Mouse (Mus musculus) limb, embryonic 14.5 days (tissue): ENCODE measurements around the gene Gfpt1. TPM values are rescaled to one million over a fixed set of nuclear protein-coding genes. Genes with fewer than 3 reads are reported as not detected.
A peak's percentile ranks its signal among the peaks of the same experiment; 100 is the strongest.
"Not testable (repeated sequence)": the region's sequence is repeated elsewhere in the genome, so short reads cannot be mapped to it uniquely, and the experiment has no call there.

Experiments used
- ATAC-seq: fragments of 200-750 bp; cut with Nextera tagmentation; 2 replicates; pipeline ENCODE4 v1.8.0; 2017; ENCODE audit warnings: low read depth, moderate number of reproducible peaks, moderate TSS enrichment; ENCODE audit not compliant: low FRiP score
- DNase-seq: peaks from one replicate; pipeline ENCODE4 v3.0.0-alpha.2; 2015; ENCODE audit warnings: low spot score
- H3K27ac ChIP-seq: fragments of 300-500 bp; sonication (generic); replicated peaks from 2 replicates; pipeline ENCODE4 v1.5.1; 2014; ENCODE audit warnings: low read depth, mild to moderate bottlenecking, low read length, moderate library complexity, mixed read lengths
- H3K27me3 ChIP-seq: fragments of 300-500 bp; sonication (generic); 2 replicates; pipeline ENCODE4 v1.6.1; 2014; ENCODE audit warnings: low read length, mixed read lengths; ENCODE audit not compliant: control insufficient read depth, insufficient read depth
- H3K36me3 ChIP-seq: fragments of 300-500 bp; sonication (generic); 2 replicates; pipeline ENCODE4 v1.6.1; 2014; ENCODE audit warnings: mild to moderate bottlenecking, low read length, moderate library complexity, mixed read lengths; ENCODE audit not compliant: control insufficient read depth, insufficient read depth
- H3K4me1 ChIP-seq: fragments of 300-500 bp; sonication (generic); 2 replicates; pipeline ENCODE4 v1.6.1; 2014; ENCODE audit warnings: antibody characterized with exemption, low read length, mixed read lengths; ENCODE audit not compliant: control insufficient read depth, insufficient read depth
- H3K4me2 ChIP-seq: fragments of 300-500 bp; sonication (generic); replicated peaks from 2 replicates; pipeline ENCODE4 v1.6.1; 2014; ENCODE audit warnings: low read depth, mild to moderate bottlenecking, low read length, moderate library complexity; ENCODE audit not compliant: severe bottlenecking
- H3K4me3 ChIP-seq: fragments of 300-500 bp; sonication (generic); replicated peaks from 2 replicates; pipeline ENCODE4 v1.5.1; 2014; ENCODE audit warnings: low read length
- H3K9ac ChIP-seq: fragments of 300-500 bp; sonication (generic); 2 replicates; pipeline ENCODE4 v1.6.1; 2014; ENCODE audit warnings: mild to moderate bottlenecking, low read depth, low read length, moderate library complexity; ENCODE audit not compliant: severe bottlenecking
- H3K9me3 ChIP-seq: fragments of 300-500 bp; sonication (generic); 2 replicates; pipeline ENCODE4 v1.6.1; 2016; ENCODE audit warnings: low read length; ENCODE audit not compliant: control insufficient read depth
- POLR2A ChIP-seq: fragments of 200-500 bp; IDR thresholded peaks from 2 replicates; pipeline ENCODE4 v1.8.0; 2012; ENCODE audit warnings: inconsistent platforms, mild to moderate bottlenecking, moderate library complexity, borderline replicate concordance; ENCODE audit not compliant: insufficient read depth, insufficient read length; ENCODE audit errors: extremely low read depth
- WGBS: fragments of 180-500 bp; shearing (Covaris S2); extraction: QIAGEN DNeasy Blood & Tissue Kit; methylation state at CpG from one replicate; pipeline ENCODE4 v1.1.7; 2014; 5-methylcytosine and 5-hydroxymethylcytosine counted together
- polyA plus RNA-seq, 2 experiments: library from polyadenylated mRNA; depleted of rRNA in 1 of 2; stranded (reverse) in 1 of 2; unstranded in 1 of 2; fragments of >200 nt; fragmentation: Nextera tagmentation in 1 of 2; extraction: Ambion mirVana in 1 of 2; gene quantifications; 2 replicates each; pipeline versions ENCODE4 v1.2.1 to v1.2.3; 2012 to 2014

Gfpt1 gene
- polyA plus RNA-seq, 2 experiments = 21.5 to 35.8 TPM

DNA sequence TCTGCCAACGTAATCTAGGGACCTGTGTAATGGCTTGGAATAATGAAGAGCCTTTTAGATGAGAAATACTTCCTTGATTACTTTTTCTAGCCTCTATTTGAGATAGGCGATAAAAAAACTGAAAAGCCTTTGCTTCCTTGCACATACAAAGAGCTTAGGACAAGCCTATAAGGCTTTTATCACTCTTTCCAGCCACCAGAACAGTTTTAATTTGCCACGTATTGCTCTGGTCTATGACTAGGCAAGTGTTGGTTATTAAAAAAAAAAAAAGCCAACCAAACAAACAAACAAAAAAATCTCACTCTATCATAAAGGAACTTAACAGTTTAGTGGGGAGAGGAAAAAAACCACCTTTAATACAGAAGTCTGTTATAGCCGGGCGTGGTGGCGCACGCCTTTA lies 1.2 kb upstream of the Gfpt1 start:
- H3K27ac ChIP-seq = peak overlapping the region; percentile 100
- no peaks in the 10 kb centered on the region for H3K36me3 ChIP-seq
- peak overlapping the region; percentile 66; the same call in 1 of the 2 replicates for H3K4me2 ChIP-seq
- no peak for ATAC-seq
- peak overlapping the region; percentile 93; the same call in 1 of the 2 replicates for H3K9ac ChIP-seq
- no peak for TF ChIP-seq POLR2A
- WGBS = 81% methylated on average over 7 of the region's 7 CpGs
- no peaks in the 10 kb centered on the region for H3K9me3 ChIP-seq
- H3K4me1 ChIP-seq = peaks cover 15% of the 10 kb centered on the region
- H3K4me3 ChIP-seq = peak overlapping the region; percentile 98; the same call in 1 of the 2 replicates
- H3K27me3 ChIP-seq = no peaks in the 10 kb centered on the region
- DNase-seq = no peak

- H3K27ac ChIP-seq = peak overlapping the region; percentile 100
- no peak for TF ChIP-seq POLR2A
- no peaks in the 10 kb centered on the region for H3K27me3 ChIP-seq
- H3K4me1 ChIP-seq = peaks cover 15% of the 10 kb centered on the region
- peak overlapping the region; percentile 98 for H3K4me3 ChIP-seq
- H3K9me3 ChIP-seq = no peaks in the 10 kb centered on the region
- H3K36me3 ChIP-seq = no peaks in the 10 kb centered on the region
- DNase-seq (no peak), ATAC-seq (peak; percentile 4; the same call in 1 of the 2 replicates)
- peak overlapping the region; percentile 93 for H3K9ac ChIP-seq
- H3K4me2 ChIP-seq = peak overlapping the region; percentile 66
- 1% methylated on average over 11 of the region's 11 CpGs for WGBS
Observed at GRCm38 (mm10) chr6:87042004-87042336, 676 bp upstream of the Gfpt1 start.

DNA sequence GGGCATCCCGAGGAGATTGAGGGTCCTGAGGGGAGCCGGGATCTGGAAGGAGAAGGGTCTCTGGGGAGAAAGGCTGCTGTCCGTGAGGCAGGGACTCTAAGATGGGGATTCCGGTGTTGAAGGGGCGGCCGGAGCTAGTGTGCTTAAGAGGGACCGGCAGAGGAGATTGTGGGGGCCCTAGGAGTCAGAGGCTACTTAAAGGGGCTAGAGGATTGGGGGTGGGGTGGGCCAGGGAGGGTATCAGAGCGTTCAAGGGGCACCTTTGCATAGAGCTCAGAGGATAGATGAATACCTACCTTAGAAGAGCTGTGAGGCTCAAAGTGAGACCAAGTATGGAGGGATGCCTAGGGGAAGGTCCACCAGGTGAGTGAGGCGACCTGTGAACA lies 478 bp downstream of the Gfpt1 start:
- H3K9me3 ChIP-seq = no peaks in the 10 kb centered on the region
- H3K36me3 ChIP-seq = peaks cover 9% of the 10 kb centered on the region
- H3K4me1 ChIP-seq = peaks cover 15% of the 10 kb centered on the region
- H3K27ac ChIP-seq = peak overlapping the region; percentile 100
- peak overlapping the region; percentile 98 for H3K4me3 ChIP-seq
- H3K4me2 ChIP-seq = peak overlapping the region; percentile 66
- H3K27me3 ChIP-seq = no peaks in the 10 kb centered on the region
- no peak for ATAC-seq
- no peak for TF ChIP-seq POLR2A
- 1% methylated on average over 9 of the region's 9 CpGs for WGBS
- peak overlapping the region; percentile 93 for H3K9ac ChIP-seq
- peak; percentile 7 for DNase-seq

GRCm38 (mm10) chr6:87044895-87045294 lies 2.2 kb downstream of the Gfpt1 start:
- peak overlapping the region; percentile 13; the same call in 1 of the 2 replicates for H3K4me2 ChIP-seq
- peaks cover 15% of the 10 kb centered on the region for H3K4me1 ChIP-seq
- no peak for DNase-seq
- TF ChIP-seq POLR2A = no peak
- H3K4me3 ChIP-seq = no peak overlapping the region
- no peaks in the 10 kb centered on the region for H3K27me3 ChIP-seq
- no peaks in the 10 kb centered on the region for H3K9me3 ChIP-seq
- H3K36me3 ChIP-seq = peaks cover 19% of the 10 kb centered on the region
- no peak overlapping the region for H3K9ac ChIP-seq
- WGBS = 77% methylated on average over 2 of the region's 2 CpGs
- no peak overlapping the region for H3K27ac ChIP-seq
- ATAC-seq = no peak

DNA sequence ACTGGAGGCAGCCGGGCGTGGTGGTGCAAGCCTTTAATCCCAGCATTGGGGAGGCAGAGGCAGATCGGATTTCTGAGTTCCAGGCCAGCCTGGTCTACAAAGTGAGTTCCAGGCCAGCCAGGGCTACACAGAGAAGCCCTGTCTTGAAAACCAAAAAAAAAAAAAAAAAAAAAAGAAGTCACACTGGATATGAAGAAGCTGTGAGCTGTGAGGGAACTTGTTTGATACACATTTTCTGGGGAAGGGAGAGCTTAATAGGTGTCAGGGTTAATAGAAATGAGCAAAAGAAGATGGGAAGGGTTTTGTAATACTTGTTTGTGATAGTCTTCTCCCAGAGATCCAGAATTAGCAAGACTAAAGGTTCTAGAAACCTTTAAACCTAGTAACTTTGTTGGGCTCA lies 2.9 kb downstream of the Gfpt1 start:
- Histone ChIP-seq H3K27ac (no peak overlapping the region), H3K36me3 (peaks cover 19% of the 10 kb centered on the region), H3K9ac (no peak overlapping the region), H3K4me1 (peaks cover 15% of the 10 kb centered on the region), H3K4me3 (no peak overlapping the region), H3K4me2 (no peak overlapping the region), H3K9me3 (no peaks in the 10 kb centered on the region), H3K27me3 (no peaks in the 10 kb centered on the region)
- TF ChIP-seq POLR2A = no peak
- no peak for ATAC-seq
- WGBS = 74% methylated on average over 3 of the region's 3 CpGs
- no peak for DNase-seq

DNA sequence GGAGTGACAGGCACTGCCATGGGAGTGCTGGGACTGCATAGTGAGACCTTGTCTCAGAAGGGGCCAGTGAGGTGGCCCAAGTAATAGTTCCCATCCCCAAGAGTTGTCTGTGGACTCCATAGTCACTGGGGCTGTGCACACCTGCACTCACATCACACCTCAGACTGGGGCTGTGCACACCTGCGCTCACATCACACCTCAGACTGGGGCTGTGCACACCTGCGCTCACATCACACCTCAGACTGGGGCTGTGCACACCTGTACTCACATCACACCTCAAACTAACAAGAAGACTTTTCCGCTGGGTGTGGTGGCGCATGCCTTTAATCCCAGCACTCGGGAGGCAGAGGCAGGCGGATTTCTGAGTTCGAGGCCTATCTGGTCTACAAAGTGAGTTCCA lies 6.1 kb downstream of the Gfpt1 start:
- H3K27ac ChIP-seq, H3K27me3 ChIP-seq, DNase-seq, H3K4me3 ChIP-seq, ATAC-seq, H3K9ac ChIP-seq, H3K4me2 ChIP-seq, H3K9me3 ChIP-seq: not testable (repeated sequence)
- H3K4me1 ChIP-seq = peaks cover 11% of the 10 kb centered on the region
- 96% methylated on average over 7 of the region's 7 CpGs for WGBS
- H3K36me3 ChIP-seq = peaks cover 46% of the 10 kb centered on the region
